Mouse (Mus musculus) mesoderm, embryonic 11.5 days (tissue): ENCODE measurements at regions not wholly inside any gene's neighbourhood (a gene's known extent, or its start where the extent isn't known, plus 50 kb on each side); places are given as distances from the start of the nearest gene placed in this dataset.
A peak's percentile ranks its signal among the peaks of the same experiment; 100 is the strongest.

Experiments
- DNase-seq: peaks from one replicate; pipeline ENCODE4 v3.0.0-alpha.2; 2012; ENCODE audit warnings: low read depth, low spot score

- no peak for DNase-seq
Measured at GRCm38 (mm10) chr9:23064001-23064400, 158.9 kb upstream of the Bmper start.

GRCm38 (mm10) chr9:23064811-23065210 is 158.1 kb upstream of the Bmper start:
- no peak for DNase-seq

- no peak for DNase-seq
Measured at GRCm38 (mm10) chr9:23068101-23068791, 154.6 kb upstream of the Bmper start.

GRCm38 (mm10) chr9:23069161-23069560 is 153.7 kb upstream of the Bmper start:
- no peak for DNase-seq

- no peak for DNase-seq
Measured at GRCm38 (mm10) chr9:23071006-23071405, 151.9 kb upstream of the Bmper start.

GRCm38 (mm10) chr9:23072741-23073140 is 150.1 kb upstream of the Bmper start:
- no peak for DNase-seq

- peak; percentile 84 for DNase-seq
Measured at GRCm38 (mm10) chr9:23083562-23083961, 139.3 kb upstream of the Bmper start.

GRCm38 (mm10) chr9:23089339-23089738 is 133.5 kb upstream of the Bmper start:
- DNase-seq, result no peak

- DNase-seq, result no peak
Measured at GRCm38 (mm10) chr9:23097134-23097789, 125.6 kb upstream of the Bmper start.

GRCm38 (mm10) chr9:23101584-23101983 is 121.3 kb upstream of the Bmper start:
- no peak for DNase-seq

GRCm38 (mm10) chr9:23101990-23102796 is 120.7 kb upstream of the Bmper start:
- DNase-seq, result no peak

- DNase-seq, result no peak
Measured at GRCm38 (mm10) chr9:23111500-23111899, 111.4 kb upstream of the Bmper start.

- DNase-seq, result no peak
Measured at GRCm38 (mm10) chr9:23115026-23115425, 107.8 kb upstream of the Bmper start.

GRCm38 (mm10) chr9:23115540-23115939 is 107.3 kb upstream of the Bmper start:
- DNase-seq, result no peak

GRCm38 (mm10) chr9:23116311-23116710 is 106.6 kb upstream of the Bmper start:
- DNase-seq, result no peak

GRCm38 (mm10) chr9:23119811-23120210 is 103.1 kb upstream of the Bmper start:
- no peak for DNase-seq

- DNase-seq, result no peak
Measured at GRCm38 (mm10) chr9:23120814-23121213, 102.1 kb upstream of the Bmper start.

GRCm38 (mm10) chr9:23122524-23122923 is 100.4 kb upstream of the Bmper start:
- no peak for DNase-seq

GRCm38 (mm10) chr9:23123452-23123851 is 99.4 kb upstream of the Bmper start:
- no peak for DNase-seq

- no peak for DNase-seq
Measured at GRCm38 (mm10) chr9:23125761-23126704, 96.8 kb upstream of the Bmper start.

- DNase-seq, result no peak
Measured at GRCm38 (mm10) chr9:23127338-23128017, 95.4 kb upstream of the Bmper start.
